Mouse (Mus musculus) kidney, adult 2 months (tissue): ENCODE measurements at regions not wholly inside any gene's neighbourhood (a gene's known extent, or its start where the extent isn't known, plus 50 kb on each side); places are given as distances from the start of the nearest gene placed in this dataset.
A peak's percentile ranks its signal among the peaks of the same experiment; 100 is the strongest.
"Not testable (repeated sequence)": the region's sequence is repeated elsewhere in the genome, so short reads cannot be mapped to it uniquely, and the experiment has no call there.

ENCODE experiments used
- DNase-seq: peaks from one replicate; pipeline ENCODE4 v3.0.0; 2021
- H3K27ac ChIP-seq: fragments of 200-500 bp; 2 replicates; pipeline ENCODE4 v1.5.1; 2012; ENCODE audit warnings: low read depth, low read length, control low read depth, inconsistent platforms; ENCODE audit not compliant: insufficient read depth
- H3K27me3 ChIP-seq: fragments of 200-500 bp; replicated peaks from 2 replicates; pipeline ENCODE4 v1.6.1; 2012; ENCODE audit warnings: mild to moderate bottlenecking, moderate library complexity, low read length, inconsistent platforms; ENCODE audit not compliant: control insufficient read depth, insufficient read depth
- H3K36me3 ChIP-seq: fragments of 200-500 bp; 2 replicates; pipeline ENCODE4 v1.6.1; 2012; ENCODE audit warnings: mild to moderate bottlenecking, moderate library complexity, low read length, inconsistent platforms; ENCODE audit not compliant: control insufficient read depth, insufficient read depth
- H3K4me1 ChIP-seq: fragments of 200-500 bp; 2 replicates; pipeline ENCODE4 v1.6.1; 2011; ENCODE audit warnings: low read length; ENCODE audit not compliant: control insufficient read depth, insufficient read depth
- H3K4me3 ChIP-seq: fragments of 200-500 bp; 2 replicates; pipeline ENCODE4 v1.5.1; 2011; ENCODE audit warnings: mild to moderate bottlenecking, low read depth, low read length, control low read depth; ENCODE audit not compliant: insufficient read depth
- CTCF ChIP-seq: fragments of 200-500 bp; conservative IDR thresholded peaks from 2 replicates; pipeline ENCODE4 v1.5.1; 2011; ENCODE audit warnings: low read depth, mild to moderate bottlenecking, control low read depth, low read length, moderate library complexity, mixed read lengths; ENCODE audit not compliant: insufficient read depth, insufficient read length
- POLR2A ChIP-seq: fragments of 200-500 bp; IDR thresholded peaks from one replicate; pipeline ENCODE4 v1.6.1; 2011; ENCODE audit warnings: low read depth, low read length, control low read depth
- WGBS: fragments of 180-500 bp; shearing (Covaris S2); methylation state at CpG from one replicate; pipeline ENCODE4 v1.1.7; 2018; 5-methylcytosine and 5-hydroxymethylcytosine counted together

DNA sequence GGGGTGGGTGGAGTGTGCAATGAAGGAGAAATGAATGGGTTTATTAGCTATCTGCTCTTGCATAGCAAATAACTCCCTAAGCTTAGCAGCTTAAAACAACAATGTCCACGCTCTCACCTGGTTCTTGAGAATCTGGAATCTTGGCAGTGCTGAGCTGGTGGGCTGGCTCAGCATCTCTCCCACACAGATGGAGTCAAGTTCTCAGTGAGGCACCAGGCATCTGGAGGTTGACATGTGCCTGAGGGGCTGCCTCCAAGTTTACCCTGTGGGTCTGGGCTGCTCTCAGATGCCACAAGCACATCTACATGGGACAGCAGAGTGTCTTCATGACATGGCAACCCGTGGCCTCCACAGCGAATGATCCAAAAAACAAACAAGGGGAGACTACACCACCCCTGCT lies 78.2 kb upstream of the Klf13 start:
- Histone ChIP-seq H3K4me3 (no peak overlapping the region), H3K27ac (no peak overlapping the region), H3K4me1 (no peaks in the 10 kb centered on the region), H3K27me3 (no peaks in the 10 kb centered on the region), H3K36me3 (no peaks in the 10 kb centered on the region)
- TF ChIP-seq POLR2A: no peak
- TF ChIP-seq CTCF: no peak
- DNase-seq: no peak
- 63% methylated on average over 3 of the region's 3 CpGs for WGBS

DNA sequence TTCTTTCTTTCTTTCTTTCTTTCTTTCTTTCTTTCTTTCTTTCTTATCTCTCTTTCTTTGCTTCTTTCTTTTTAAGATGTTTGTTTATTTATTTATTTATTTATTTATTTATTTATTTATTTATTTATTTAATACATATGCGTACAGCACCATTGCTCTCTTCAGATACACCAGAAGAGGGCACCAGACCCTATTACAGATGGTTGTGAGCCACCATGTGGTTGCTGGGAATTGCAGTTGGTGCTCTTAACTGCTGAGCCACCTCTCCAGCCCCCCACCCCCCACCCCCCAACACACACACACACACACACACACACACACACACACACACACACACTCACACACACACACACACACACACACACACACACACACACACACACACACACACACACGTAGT lies 76.4 kb upstream of the Klf13 start:
- H3K36me3 ChIP-seq, H3K4me1 ChIP-seq, H3K27ac ChIP-seq, H3K4me3 ChIP-seq, DNase-seq, H3K27me3 ChIP-seq: not testable (repeated sequence)
- 83% methylated on average over 2 of the region's 2 CpGs for WGBS

DNA sequence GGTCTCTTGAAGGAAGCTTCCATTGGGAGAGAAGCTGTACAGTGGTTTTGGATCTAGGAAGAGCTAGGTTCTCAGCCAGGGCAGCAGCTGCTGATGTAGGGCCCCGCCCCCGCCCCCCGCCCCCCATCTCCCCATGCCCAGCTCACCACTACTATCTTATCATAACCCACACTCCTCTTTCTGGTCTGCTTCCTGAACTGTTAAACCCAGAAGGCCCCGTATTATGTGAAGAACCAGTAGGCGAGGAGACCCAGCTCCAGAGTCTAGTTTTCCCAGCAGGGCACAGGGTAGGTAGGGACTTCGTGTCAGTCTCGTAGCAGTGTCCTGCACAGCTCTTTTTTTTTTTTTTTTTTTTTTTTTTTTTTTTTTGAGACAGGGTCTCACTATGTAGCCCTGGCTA lies 75.5 kb upstream of the Klf13 start:
- WGBS: 82% methylated on average over 7 of the region's 7 CpGs
- TF ChIP-seq POLR2A: no peak
- no peak for TF ChIP-seq CTCF
- no peaks in the 10 kb centered on the region for H3K4me1 ChIP-seq
- H3K4me3 ChIP-seq: no peak overlapping the region
- H3K36me3 ChIP-seq: no peaks in the 10 kb centered on the region
- no peak overlapping the region for H3K27ac ChIP-seq
- no peaks in the 10 kb centered on the region for H3K27me3 ChIP-seq
- DNase-seq: no peak

DNA sequence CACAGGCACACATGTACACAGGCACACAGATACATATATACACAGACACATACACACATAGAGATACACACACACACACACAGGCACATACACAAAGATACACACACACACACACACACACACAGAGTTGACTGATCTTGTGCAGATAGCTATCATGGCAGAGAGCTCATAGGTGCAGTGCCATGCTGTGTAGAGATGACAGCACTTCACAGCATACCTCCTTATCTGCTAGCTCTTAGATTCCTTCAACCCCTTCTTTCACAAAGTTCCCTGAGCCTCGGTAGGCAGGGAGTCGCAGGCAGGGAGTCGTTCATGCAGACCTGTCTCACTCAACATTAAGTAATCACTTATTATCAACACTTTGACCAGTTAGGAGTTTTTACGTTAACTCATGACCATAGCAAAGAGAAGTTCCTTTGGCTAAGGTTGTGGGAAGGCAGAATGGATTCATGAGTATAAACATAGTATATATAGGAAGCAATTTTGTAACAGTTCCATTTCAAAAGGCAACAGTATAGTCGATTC lies 74.4 kb upstream of the Klf13 start:
- Histone ChIP-seq H3K27ac (no peak overlapping the region), H3K4me1 (no peaks in the 10 kb centered on the region), H3K27me3 (no peaks in the 10 kb centered on the region), H3K4me3 (no peak overlapping the region), H3K36me3 (no peaks in the 10 kb centered on the region)
- 73% methylated on average over 5 of the region's 5 CpGs for WGBS
- TF ChIP-seq CTCF: no peak
- no peak for TF ChIP-seq POLR2A
- DNase-seq: no peak

DNA sequence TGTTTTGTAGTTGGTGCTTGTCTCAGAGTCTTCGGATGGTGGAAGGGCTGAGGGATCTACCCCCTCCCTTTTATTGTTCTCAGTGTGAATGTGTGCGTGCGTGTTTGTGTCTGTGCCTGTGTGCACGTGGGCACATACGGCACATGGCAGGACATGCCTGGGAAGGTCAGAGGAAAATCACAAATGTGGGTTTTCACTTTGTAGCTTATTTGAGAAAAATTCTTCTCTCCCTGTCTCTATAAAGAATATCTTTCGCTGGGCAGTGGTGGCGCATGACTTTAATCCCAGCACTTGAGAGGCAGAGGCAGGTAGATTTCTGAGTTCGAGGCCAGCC lies 73.5 kb upstream of the Klf13 start:
- DNase-seq: no peak
- Histone ChIP-seq H3K4me1 (no peaks in the 10 kb centered on the region), H3K27me3 (no peaks in the 10 kb centered on the region), H3K4me3 (no peak overlapping the region), H3K36me3 (no peaks in the 10 kb centered on the region), H3K27ac (no peak overlapping the region)
- no peak for TF ChIP-seq POLR2A
- no peak for TF ChIP-seq CTCF
- 85% methylated on average over 8 of the region's 8 CpGs for WGBS

DNA sequence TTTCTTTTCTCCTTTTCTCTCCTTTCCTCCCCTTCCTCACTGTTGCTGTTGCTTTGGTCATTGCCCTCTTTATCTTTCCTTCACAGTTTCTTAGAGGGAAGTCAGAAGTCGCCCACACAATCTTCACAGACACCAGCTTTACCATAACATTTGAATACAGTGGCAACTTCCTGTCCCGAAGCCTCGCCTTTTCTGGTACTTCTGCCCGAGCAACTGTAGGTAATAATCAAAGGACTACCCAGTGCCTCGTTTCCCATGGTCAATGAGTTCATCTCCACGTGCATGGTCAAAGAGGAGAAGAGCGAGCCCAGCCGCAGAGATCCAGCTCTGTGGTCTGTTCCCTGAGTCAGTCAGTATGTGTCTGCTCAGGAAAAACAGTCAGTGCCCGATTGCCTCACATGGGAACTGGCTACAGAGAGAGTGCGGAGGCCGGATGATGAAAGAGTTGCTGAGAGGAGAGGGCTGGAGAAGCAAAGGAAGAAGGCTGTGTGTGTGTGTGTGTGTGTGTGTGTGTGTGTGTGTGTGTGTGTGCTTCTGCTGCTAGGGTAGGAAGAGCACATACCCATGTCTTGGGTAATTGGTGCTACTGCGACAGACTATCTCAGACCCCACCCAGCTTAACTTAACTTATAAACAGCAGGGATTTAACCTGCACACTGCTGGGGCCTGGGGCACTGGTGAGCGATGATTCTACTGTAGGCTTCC lies 73.0 kb upstream of the Klf13 start:
- no peak overlapping the region for H3K27ac ChIP-seq
- H3K4me3 ChIP-seq: no peak overlapping the region
- WGBS: 58% methylated on average over 13 of the region's 13 CpGs

DNA sequence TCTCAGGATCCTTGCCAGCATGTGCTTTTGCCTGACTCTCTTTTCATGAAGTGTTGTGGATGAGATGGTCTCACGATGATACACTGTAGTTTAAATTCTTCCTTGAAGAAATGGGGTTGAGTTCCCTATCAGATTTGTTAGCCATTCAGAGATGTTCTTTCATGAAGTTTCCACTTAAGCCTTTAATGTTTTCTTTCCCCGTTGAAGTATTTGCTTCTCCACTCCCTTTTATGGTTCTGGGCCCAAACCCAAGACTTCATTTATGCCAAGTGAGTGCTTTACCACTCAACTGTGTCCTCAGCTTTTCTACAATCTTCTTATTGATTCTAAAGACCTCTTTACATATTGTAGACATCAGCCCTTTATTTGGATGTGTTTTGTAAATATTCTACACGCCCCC lies 71.9 kb upstream of the Klf13 start:
- no peaks in the 10 kb centered on the region for H3K4me1 ChIP-seq
- WGBS: 66% methylated on average over 3 of the region's 3 CpGs

More for the DNA sequence above, 73.0 kb upstream of the Klf13 start:
- Histone ChIP-seq H3K36me3 (no peaks in the 10 kb centered on the region), H3K4me1 (no peaks in the 10 kb centered on the region), H3K27me3 (no peaks in the 10 kb centered on the region)
- TF ChIP-seq POLR2A (no peak), CTCF (no peak)
- DNase-seq: peak; percentile 29

DNA sequence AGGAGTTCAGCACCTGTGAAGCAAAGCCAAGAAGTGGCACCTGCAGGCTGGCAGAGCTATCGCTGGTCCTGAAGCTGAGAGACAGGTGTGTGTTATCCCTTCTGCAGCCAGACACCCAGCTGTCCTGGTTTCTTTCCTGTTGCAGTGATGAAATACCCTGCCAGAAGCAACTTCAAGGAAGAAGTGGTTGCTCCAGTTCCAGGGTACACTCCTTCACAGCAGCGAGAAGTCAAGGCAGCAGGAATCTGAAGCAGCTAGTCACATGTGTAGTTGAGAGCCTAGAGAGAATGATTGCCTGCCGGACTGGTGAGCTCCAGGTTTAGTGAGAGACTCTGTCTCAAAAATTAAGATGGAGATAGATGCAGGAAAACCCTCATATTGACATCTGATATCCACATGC lies 69.1 kb upstream of the Klf13 start:
- H3K27ac ChIP-seq: no peak overlapping the region
- H3K4me3 ChIP-seq: no peak overlapping the region
- no peaks in the 10 kb centered on the region for H3K27me3 ChIP-seq
- no peak for DNase-seq
- H3K4me1 ChIP-seq: no peaks in the 10 kb centered on the region
- no peaks in the 10 kb centered on the region for H3K36me3 ChIP-seq
- TF ChIP-seq POLR2A (no peak), CTCF (no peak)
- WGBS: 74% methylated on average over 3 of the region's 3 CpGs

More for the DNA sequence above, 71.9 kb upstream of the Klf13 start:
- H3K4me3 ChIP-seq: no peak overlapping the region
- TF ChIP-seq POLR2A: no peak
- no peak for TF ChIP-seq CTCF
- no peak for DNase-seq
- H3K27ac ChIP-seq: no peak overlapping the region
- H3K27me3 ChIP-seq: no peaks in the 10 kb centered on the region
- H3K36me3 ChIP-seq: no peaks in the 10 kb centered on the region
